ENCODE assay signal across 8 mouse cellular contexts in genomic region chr19:58979436-58980055, GRCm38 (mm10). TPM values are rescaled to one million over a fixed set of nuclear protein-coding genes. Genes with fewer than 3 reads are reported as not detected.
DNase-seq lines count a peak whose midpoint lies in the region; ATAC-seq lines count a peak whose summit lies in the region.

No protein-coding gene starts in this region.

- no peak overlapping the region for H3K9ac ChIP-seq in kidney, embryonic 15.5 days
- H3K9ac ChIP-seq in forebrain, embryonic 12.5 days, result no peak overlapping the region

- no peaks in the 10 kb centered on the region for H3K9me3 ChIP-seq in kidney, embryonic 15.5 days (replicated peaks)
- H3K9me3 ChIP-seq in forebrain, embryonic 12.5 days, result no peaks in the 10 kb centered on the region

- DNase-seq in kidney, adult 8-10 months, result no peak
- DNase-seq in urinary bladder, postnatal 36 days (ENCODE audit: low spot score in 2 of 2), result peak; percentile 28 to 39
- DNase-seq in urinary bladder, adult 2 months (ENCODE audit: low spot score), result no peak
- DNase-seq in left cerebral cortex, postnatal 4 days, result peak; percentile 65
- no peak for DNase-seq in testis, postnatal 14 days (ENCODE audit: low spot score)
- no peak for DNase-seq in B cell, adult 2 months

- no peak for ATAC-seq in kidney, embryonic 15.5 days (replicated peaks; ENCODE audit: low FRiP score)
- 0 out of 2 replicates have a peak, but pooled peaks have one; percentile 53 for ATAC-seq in forebrain, embryonic 12.5 days (ENCODE audit: low FRiP score)

- 0 out of 2 replicates have a peak overlapping the region, but pooled peaks have one; percentile 15 for H3K4me2 ChIP-seq in kidney, embryonic 15.5 days
- H3K4me2 ChIP-seq in forebrain, embryonic 12.5 days, result peak overlapping the region; percentile 32

- H3K4me1 ChIP-seq in kidney, embryonic 15.5 days, result peaks cover 18% of the 10 kb centered on the region; the same call in 1 of the 2 replicates
- H3K4me1 ChIP-seq in forebrain, embryonic 12.5 days, result peaks cover 34% of the 10 kb centered on the region

- no peak overlapping the region for H3K4me3 ChIP-seq in kidney, embryonic 15.5 days (replicated peaks)
- 0 out of 2 replicates have a peak overlapping the region, but pooled peaks have one; percentile 0 for H3K4me3 ChIP-seq in forebrain, embryonic 12.5 days (replicated peaks)

- H3K36me3 ChIP-seq in kidney, embryonic 15.5 days, result no peaks in the 10 kb centered on the region
- no peaks in the 10 kb centered on the region for H3K36me3 ChIP-seq in forebrain, embryonic 12.5 days (replicated peaks)

- 48% methylated on average over 13 of the region's 13 CpGs for WGBS in kidney, embryonic 15.5 days
- 13% methylated on average over 13 of the region's 13 CpGs for WGBS in forebrain, embryonic 12.5 days

- no peak overlapping the region for H3K27ac ChIP-seq in kidney, embryonic 15.5 days
- no peak overlapping the region for H3K27ac ChIP-seq in forebrain, embryonic 12.5 days

- H3K27me3 ChIP-seq in kidney, embryonic 15.5 days, result peaks cover 13% of the 10 kb centered on the region; the same call in 1 of the 2 replicates
- H3K27me3 ChIP-seq in forebrain, embryonic 12.5 days, result peaks cover 75% of the 10 kb centered on the region

- intact Hi-C loops in left cerebral cortex, postnatal 4 days (cut with DNase I), result no loop called here

RNA-seq across cellular contexts. Expression of gene Hspa12a, which starts 36.1 kb away (rescaled TPM):
- polyA plus RNA-seq in kidney, embryonic 15.5 days (2015; fragmentation: Nextera tagmentation; extraction: Ambion mirVana), result 15.2 and 16.6 TPM in 2 replicates
- 11.5 and 13.9 TPM in 2 replicates for polyA plus RNA-seq in urinary bladder, adult 2 months (2012; rRNA removed)
- polyA plus RNA-seq in forebrain, embryonic 12.5 days (2016; fragmentation: Nextera tagmentation; extraction: Ambion mirVana), result 17.0 and 18.1 TPM in 2 replicates
- total RNA-seq in left cerebral cortex, postnatal 4 days (2021), result 100 to 1,000 TPM; 153 to 159 TPM

RNA-seq across cellular contexts. Expression of gene Eno4, which starts 36.3 kb away (rescaled TPM):
- 0.42 and 0.65 TPM in 2 replicates for polyA plus RNA-seq in kidney, embryonic 15.5 days (2015; fragmentation: Nextera tagmentation; extraction: Ambion mirVana)
- 0.06 and 0.07 TPM in 2 replicates for polyA plus RNA-seq in urinary bladder, adult 2 months (2012; rRNA removed)
- 0.79 and 1.6 TPM in 2 replicates for polyA plus RNA-seq in forebrain, embryonic 12.5 days (2016; fragmentation: Nextera tagmentation; extraction: Ambion mirVana)
- under 1 TPM; 0.58 to 0.62 TPM for total RNA-seq in left cerebral cortex, postnatal 4 days (2021)

Comparison
In these comparisons a context has a peak if more than half of its experiments do, and no peak if none do; other contexts are left out.
1. DNase-seq: peak in urinary bladder, postnatal 36 days (2 of 2) and left cerebral cortex, postnatal 4 days (single experiment); none in kidney, adult 8-10 months (0 of 2), urinary bladder, adult 2 months (single experiment), testis, postnatal 14 days (single experiment) and B cell, adult 2 months (0 of 2).